Mouse (Mus musculus): ENCODE data around the gene Sbno2.
"Not testable (repeated sequence)": the region's sequence is repeated elsewhere in the genome, so short reads cannot be mapped to it uniquely, and the experiment has no call there.

The Sbno2 gene

DNA sequence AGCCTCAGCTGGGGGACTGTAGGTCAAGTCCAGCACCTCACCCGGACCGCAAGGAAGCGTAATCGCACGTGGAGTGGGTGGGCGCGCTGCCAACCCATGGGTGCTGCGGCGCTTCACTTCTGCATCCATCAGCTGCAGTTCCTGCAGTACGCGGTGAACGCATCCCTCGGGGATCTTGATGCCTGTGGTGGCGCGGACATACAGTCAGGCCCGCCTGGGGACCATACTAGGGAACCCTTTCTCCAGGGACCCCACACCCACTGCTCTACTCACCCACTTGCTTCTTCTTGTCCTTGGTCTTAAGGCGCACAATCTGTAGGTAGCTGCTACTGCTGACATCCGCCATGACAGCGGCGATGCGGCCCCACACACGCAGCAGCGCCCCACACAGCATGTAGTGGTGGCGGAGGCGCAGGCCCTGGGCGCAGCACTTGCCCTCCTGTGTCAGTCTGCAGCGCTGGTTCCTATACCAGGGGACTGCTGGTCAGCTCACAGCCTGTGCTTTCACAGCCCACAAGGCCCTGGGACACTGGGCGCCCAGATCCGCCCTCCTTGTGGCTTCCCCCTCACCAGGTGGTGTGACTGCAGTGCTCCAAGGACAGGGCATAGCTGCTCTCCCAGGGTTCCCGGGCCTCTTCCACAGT lies 47.6 kb downstream of the Sbno2 start:
- DNase-seq (ENCODE audit: low spot score in 2 of 2) = no peak

DNA sequence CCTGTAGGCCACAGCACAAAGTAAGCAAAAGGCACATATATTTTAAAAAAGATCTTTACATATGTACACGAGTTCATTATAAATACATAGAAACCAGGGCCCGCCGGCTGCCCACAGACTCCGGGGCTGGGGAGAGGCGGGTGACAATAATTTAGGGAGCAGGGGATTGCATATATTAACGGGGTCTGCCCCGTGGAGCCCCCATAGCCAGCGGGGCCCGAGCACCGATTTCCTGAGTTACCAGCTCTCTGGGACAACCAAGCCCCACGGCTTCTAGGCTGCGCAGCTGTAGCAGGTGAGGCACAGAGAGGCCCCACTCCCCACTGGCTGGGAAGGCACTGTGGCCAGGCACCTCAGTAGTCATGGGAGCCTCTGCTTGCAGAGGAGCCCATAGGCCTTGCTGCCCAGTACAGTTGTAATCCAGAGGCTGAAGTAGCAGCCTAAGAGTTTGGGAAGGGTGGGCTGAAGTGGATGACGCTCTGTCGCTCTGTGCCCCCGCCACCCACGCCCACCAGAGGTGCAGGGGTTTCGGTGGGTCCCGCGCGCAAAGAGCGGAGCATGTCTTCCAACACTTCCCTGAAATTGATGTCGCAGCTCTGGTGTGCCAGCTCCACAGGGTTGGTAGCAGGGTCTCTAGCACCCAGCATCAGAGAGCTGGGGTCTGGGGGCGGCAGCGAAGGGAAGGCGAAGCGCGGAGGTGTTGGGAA lies 48.2 kb downstream of the Sbno2 start:
- DNase-seq (ENCODE audit: low spot score in 2 of 2) = no peak

DNA sequence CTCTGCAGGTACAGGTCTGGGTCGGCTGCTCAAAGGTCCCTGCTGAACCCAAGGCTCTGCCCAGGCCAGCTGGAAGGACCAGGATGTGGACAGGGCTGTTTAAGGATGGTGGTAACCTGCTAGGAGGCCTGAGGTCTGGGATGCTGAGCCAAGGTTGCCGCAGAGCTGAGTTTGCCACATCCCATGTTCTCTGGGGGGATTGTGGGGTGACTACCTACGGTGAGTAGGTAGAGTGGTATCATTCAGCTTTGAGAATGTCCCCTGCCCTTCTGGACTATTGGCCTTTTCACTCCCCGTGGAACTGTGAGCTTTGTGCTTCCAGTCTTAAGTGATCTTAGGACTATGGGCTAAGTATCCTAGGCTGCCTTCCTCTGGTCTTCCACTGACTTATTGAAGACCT lies 48.9 kb downstream of the Sbno2 start:
- DNase-seq (ENCODE audit: low spot score in 2 of 2) = no peak

DNA sequence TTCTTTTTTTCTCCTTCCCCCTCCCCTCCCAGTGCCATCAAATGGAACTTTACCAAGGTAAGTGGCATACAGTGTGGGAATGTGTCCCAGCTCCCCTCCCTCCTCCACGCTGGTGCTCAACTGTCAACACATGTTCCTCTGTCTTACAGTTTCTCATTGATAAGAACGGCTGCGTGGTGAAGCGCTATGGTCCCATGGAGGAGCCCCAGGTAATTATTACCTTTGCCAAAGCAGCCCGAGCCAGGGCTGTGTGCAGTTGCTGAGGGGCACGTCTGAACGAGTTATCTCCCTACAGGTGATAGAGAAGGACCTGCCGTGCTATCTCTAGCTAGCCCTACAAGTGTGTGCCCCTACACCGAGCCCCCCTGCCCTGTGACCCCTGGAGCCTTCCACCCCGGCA lies 49.5 kb downstream of the Sbno2 start:
- DNase-seq (ENCODE audit: low spot score in 2 of 2) = no peak

DNA sequence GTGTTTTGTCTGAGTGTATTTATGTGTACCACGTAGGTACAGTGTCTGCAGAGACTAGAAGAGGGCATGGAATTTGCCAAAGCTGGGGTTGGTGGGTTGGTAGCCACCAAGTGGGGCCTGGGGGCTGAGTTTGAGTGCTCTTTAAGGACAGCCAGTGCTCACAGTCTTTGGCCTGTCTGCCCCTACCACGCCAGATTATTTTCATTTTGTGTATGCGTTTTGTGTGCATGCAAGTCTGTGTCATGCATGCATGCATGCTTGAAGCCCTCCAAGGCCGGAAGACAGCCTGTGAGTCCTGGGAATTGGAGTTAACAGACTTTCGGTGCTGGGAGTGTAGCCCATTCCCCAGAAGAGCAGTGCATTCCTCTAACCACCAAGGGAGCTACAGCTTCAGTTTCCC lies 50.0 kb downstream of the Sbno2 start:
- DNase-seq (ENCODE audit: low spot score in 2 of 2) = no peak

DNA sequence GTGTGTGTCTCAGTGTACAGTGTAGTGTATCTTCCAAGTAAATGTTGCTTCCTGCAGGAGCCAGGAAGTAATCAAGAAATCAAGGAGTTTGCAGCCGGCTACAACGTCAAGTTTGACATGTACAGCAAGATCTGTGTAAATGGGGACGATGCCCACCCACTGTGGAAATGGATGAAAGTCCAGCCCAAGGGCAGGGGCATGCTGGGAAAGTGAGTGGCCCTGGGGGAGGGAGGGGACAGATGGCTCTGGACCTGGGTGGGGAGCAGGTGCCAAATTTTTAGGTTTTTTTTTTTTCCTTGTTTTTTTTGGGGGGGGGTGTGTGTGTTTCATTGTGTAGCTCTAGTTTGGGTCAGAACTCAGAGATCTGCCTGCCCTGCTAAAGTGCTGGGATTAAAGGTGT lies 50.5 kb downstream of the Sbno2 start:
- not testable (repeated sequence) for DNase-seq (ENCODE audit: low spot score in 2 of 2)

DNA sequence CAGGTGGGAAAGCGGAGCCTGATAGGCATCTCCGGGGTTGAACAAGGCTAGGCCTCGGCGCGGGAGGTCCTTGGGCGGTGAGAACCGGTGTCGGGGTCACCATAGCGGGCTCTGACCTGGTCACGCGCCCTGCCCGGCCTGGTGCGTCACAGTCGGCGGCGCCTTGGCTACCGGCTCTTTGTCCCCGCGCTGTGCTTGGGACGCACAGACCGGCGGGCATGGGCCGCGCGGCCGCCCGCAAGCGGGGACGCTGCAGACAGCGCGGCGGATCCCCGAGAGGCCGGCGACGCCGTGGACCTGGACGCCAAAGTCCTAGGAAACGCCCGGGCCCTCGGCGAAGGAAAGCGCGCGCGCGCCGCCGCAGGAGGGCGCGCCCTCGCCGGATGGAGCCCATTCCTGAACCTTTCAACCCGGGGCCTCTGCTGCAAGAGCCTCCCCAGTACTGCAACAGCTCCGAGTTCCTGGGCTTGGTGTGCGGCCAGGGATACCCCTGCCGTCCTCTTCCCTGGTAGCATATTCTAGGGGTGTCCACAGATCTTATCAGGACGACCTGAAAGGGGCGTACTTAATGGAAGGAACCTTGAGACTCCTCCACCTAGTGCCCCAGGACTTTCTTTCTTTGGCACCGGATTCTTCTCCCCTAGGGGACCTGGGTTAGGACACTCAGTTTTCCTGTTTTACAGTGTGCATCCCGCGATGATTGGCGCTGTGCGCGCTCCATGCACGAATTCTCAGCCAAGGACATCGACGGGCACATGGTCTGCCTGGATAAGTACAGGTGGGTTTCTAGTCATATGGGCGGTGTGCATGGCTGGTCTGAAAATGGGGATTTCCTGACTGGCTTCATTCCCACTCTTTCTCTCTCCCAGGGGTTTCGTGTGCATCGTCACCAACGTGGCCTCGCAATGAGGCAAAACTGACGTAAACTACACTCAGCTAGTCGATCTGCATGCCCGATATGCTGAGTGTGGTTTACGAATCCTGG lies 51.2 kb downstream of the Sbno2 start:
- DNase-seq (ENCODE audit: low spot score in 2 of 2) = peak; percentile 55 to 58

DNA sequence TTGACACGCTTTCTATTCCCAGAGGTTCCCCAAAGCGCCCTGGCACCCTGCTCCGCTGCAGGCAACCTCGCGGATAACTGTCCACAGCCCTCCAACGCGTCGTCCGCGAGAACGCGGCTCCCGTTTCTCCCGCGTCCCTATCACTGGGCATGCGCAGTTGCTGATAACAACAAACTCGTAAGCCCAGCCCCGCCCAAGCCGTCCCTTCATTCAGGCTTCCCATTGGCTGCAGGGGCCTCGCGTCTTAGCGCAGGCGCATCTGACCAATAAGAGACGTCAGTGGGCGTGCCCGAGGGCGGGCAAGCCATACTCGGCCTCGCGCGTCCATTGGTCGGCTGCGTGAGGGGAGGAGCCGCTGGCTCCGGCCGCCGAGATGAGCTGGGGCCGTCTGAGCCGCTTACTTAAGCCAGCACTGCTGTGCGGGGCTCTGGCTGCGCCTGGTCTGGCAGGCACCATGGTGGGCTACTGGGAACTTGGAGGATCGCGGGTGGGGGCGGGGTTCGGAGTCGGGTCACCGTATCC lies 52.1 kb downstream of the Sbno2 start:
- DNase-seq (ENCODE audit: low spot score in 2 of 2) = peak; percentile 99

DNA sequence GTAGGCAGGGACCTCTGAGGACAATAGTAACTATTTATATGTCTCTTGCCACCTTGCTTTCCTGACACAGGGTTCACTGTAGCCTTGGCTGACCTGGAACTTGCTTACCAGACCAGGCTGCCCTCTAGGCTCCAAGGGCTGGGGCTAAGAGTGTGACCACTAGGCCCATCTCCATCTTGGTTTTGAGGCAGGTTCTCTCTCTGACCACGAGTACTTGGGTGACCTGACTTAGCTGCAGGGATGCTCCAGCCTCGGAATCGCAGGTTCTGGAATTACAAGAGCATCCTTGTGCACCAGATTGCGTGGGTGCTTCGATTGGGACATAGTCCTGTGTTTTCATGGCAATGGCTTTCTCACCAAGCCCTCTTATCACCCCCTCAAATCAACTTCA lies 53.0 kb downstream of the Sbno2 start:
- DNase-seq (ENCODE audit: low spot score in 2 of 2) = no peak

DNA sequence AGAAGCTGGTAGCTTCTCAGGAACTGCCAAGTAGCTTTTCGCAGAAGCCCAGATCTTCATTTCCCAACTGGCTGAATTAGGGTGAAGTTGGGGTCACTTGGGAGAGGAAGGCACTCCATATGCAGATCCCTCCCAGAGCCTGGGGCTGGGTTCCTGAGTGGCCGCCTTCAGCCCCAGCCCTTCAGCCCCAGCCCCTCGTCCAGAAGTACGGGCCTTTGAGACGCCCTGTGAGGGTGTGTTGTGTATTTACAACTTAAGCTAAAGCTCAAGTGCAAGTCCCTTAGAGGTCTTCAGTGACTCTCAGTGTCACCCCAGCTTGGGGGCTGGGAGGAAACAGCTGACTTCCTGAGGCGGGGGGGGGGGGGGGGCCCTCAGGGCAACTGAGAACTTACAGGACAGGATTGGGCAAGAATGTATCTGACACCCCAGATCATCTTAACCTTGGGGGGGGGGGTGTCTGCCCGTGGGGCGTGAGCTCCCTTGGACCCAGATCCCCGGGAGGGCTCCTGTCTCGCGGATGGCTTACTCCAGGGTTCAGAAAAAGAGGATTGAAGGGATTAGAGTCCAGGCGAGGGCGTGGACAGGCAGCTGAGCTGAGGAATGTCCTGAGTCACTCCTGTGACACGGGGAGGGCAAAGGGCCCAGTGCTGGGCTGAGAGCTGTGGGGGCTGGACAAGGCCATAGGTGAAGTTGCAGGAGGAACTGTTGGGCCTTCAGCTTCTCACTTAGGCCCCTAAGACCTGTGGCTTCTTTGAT lies 53.6 kb downstream of the Sbno2 start:
- no peak for DNase-seq (ENCODE audit: low spot score in 2 of 2)

DNA sequence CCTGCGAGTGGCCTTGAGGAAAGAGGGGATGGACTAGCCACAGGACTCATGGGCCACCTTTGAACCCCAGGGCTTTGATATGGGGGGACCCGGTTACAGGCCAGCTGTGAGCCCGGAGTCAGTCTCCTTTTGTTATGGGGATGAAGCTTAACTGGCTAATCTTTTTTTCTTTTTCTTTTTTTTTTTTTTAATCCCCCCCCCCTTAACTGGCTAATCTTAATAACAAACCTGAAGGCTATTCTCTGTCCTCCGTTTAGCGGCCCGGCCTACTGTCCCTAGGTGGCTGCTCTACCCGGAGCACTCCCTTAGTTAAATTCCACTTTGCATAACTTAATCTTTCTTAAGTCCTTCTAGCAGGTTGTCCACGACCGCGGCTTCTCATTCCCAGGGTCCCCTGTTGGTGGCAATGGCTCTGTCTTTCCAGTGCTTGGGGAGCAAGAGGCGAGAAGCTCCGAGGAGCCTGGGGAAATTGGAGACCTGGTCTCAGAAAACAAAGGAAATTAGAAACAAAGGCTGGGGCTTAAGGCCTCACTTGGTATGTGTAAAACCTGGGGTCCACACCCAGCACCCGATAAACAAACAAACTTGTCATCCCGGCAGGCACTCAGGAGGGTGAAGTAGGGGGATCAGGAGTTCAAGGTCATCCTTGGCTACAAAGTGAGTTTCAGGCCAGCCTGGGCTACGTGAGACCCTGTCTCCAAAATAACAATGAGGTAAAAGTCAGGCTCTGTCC lies 54.3 kb downstream of the Sbno2 start:
- no peak for DNase-seq (ENCODE audit: low spot score in 2 of 2)

DNA sequence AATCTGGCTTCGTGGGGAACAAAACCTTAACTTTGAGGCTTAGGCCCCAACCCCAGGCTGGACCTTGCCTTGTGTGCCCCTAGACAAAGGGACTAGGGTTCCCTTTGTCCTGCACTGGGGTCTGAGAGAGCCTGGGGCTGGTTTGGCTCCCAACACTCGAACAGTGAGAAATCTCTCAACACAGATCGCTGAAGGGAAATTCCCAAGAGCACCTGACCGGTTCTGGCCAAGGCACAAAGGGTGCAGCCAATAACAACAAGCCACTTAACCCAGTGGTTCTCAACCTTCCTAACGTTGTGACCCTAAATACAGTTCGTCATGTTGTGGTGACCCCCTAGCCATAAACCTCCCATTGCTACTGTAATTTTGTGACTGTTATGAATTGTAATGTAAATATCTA lies 55.1 kb downstream of the Sbno2 start:
- no peak for DNase-seq (ENCODE audit: low spot score in 2 of 2)

DNA sequence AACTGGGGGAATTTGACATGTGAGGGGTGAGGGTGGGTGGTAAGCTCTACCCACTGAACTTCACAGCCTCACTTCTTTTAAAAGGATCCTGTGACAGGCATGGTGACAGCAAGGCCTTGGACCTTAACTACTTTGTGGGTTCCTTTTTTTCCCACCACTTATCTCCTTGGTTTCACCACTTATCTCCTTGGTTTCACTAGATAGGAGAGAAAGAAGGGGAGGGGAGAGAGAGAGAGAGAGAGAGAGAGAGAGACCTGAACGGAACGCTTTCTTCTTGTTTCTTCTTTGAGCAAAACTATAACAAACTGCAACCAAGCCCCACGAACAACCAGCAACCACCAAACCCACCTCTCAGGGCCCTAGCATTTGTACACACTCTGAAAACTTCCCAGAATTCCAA lies 56.5 kb downstream of the Sbno2 start:
- no peak for DNase-seq (ENCODE audit: low spot score in 2 of 2)

DNA sequence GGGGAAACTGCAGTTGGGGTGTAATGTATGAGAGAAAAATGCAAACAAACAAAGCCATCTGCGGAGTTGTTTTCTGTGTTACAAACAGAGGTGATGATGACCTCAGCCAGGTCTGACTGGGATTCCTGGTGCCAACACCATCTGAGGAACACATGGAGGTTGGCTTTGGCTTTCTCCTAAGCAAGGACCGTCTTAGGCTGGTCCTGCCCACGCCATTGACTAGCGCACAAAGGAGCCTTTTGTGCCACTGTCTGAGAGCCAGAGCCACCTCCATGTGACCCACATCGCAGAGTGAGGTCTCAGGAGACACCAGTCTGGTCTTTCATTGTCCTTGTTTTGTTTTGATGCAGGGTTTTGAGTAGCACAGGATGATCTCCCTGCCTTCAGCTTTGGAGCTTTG lies 57.0 kb downstream of the Sbno2 start:
- no peak for DNase-seq (ENCODE audit: low spot score in 2 of 2)

DNA sequence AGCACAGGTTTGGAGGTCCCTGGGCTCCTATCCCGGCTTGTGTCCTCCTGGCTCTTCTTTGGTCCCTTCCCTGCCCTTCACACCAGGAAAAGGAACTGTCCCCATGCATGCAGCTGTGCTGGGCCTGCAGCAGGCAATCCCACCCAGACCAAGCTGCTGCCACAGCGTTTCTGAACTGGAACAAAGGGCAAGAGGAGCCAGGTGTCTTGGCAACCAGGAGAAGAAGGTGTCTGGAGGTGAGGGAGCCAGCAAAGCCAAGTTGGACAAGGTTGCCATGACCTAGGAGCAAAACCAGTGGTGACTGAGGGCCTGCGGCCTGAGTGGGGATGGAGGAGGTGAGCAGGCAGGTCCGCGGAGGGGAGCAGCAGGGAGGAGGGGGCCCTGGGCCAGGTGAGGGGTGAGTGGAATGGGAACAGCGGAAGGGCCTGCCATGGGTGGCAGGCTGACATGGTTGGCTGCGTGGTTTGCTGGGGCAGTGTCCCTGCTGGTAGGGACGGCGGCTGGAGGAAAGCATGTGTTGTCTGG lies 58.3 kb downstream of the Sbno2 start, which contains the start of gene Gpx4:
Gpx4 (plus strand) TSS at position 126 of the 525 bp plus-strand sequence.
- DNase-seq (ENCODE audit: low spot score in 2 of 2) = no peak

DNA sequence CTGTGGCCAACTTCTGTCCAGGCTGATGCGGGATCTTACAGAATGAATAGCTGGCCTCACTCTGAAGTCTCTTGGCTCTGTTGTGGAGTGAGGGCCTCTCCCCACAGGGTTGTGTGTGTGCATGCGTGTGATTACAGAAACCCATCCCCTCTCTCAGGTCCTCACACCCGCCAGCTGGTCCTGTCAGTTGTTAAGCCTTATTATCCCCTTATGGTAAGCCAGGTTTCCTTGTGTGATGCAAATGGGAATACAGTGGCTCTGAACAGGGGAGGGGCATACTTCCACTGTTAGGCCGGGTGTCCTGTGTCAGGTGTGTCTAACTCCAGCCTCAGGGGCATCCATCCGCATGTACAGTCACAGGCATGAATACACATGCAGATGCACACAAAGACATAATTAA lies 59.6 kb downstream of the Sbno2 start:
- no peak for DNase-seq (ENCODE audit: low spot score in 2 of 2)

DNA sequence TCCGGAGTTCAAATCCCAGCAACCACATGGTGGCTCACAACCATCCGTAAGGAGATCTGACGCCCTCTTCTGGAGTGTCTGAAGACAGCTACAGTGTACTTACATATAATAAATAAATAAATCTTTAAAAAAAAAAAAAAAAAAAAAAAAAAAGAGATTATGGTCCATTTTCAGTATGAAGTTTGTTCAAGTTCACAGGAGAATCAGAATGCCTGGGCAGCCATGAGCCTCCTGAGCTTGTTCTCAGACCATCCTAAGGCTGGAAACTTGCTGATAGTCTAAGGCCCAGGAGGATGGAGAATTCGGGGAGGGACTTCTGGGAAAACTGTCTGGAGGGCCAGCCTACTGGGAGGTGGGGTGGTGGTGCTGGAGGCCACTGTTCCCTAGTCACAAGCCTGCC lies 60.0 kb downstream of the Sbno2 start:
- not testable (repeated sequence) for DNase-seq (ENCODE audit: low spot score in 2 of 2)

DNA sequence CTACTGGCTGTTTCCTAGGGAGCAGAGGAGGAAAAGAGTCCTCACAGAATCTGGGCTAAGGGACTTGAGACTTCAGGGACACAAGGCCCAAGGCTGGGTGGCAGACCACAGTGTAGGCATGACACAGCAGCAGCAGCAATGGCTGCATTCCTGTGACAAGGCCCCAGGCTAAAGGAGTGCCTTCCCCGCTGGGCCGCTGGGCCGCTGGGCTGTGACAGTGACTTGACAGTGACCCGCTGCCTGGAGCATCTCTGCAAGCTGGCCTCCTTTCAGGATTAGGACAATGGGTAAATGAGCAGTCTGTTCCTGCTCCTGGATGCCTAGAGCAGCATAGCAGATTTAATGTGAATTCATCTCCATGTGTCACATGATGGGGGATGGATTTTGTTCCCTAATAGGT lies 61.3 kb downstream of the Sbno2 start:
- DNase-seq (ENCODE audit: low spot score in 2 of 2) = no peak

DNA sequence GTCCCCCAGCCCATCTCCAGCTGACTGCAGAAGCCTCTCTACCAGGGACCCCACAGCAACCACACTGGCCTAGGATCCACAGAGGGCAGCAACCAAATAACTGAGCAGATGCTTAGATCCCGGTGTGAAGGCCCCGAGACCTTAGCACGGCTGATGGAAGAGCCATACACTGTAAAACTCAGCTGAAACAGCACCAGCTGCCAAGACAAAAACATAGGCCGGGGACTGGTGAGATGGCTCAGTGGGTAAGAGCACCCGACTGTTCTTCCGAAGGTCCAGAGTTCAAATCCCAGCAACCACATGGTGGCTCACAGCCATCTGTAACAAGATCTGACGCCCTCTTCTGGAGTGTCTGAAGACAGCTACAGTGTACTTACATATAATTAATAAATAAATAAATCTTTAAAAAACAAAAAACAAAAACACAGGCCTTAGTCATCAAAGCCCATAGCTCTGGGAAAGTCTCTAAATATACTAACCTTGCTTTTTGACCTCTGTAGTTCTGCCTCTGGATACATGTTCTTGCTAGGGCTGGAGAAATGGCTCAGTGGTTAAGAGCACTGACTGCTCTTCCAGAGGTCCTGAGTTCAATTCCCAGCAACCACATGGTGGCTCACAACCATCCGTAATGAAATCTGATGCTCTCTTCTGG lies 63.8 kb downstream of the Sbno2 start:
- not testable (repeated sequence) for DNase-seq (ENCODE audit: low spot score in 2 of 2)

DNA sequence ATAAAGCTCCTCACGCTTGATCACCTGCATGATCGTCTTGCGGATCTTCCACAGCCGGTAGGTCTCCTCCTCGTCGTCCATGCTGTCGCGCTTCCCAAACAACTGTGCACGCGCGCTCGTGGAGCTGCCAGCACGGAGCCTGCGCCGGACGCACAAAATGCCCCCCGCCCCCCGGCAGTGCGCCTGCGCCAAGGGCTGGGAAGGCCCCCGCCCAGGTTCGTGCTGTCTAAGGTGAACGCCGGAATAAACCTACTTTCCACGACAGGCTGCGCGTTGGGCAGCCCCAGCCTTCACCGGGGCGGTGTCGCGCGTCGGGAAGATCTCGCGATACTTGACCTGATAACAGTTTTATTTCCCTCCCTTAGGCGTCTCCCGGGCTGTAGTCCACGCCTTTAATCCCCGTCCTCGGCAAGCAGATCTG lies 65.8 kb downstream of the Sbno2 start, which contains the start of gene Polr2e:
Polr2e (minus strand) TSS at position 237 of the 421 bp plus-strand sequence.
- DNase-seq (ENCODE audit: low spot score in 2 of 2) = peak; percentile 96 to 97

Measured in spleen, postnatal 14 days (tissue).